In genomic region chrX:162552383-162552782, GRCm38 (mm10) we compare ENCODE assay signal across 18 mouse cellular contexts.
DNase-seq lines count a peak whose midpoint lies in the region; ATAC-seq and TF ChIP-seq lines count a peak whose summit lies in the region.
"Had no signal": no experiment of that assay in that cellular context is flagged by ENCODE, and none has a peak within 500 bp of the region (broad histone marks: within the 10 kb centered on the region; RNA-seq: fewer than 3 reads in every experiment).

No protein-coding gene starts in this region.

- H3K4me3 ChIP-seq in layer of hippocampus, adult 2 months: no peak overlapping the region
- H3K4me3 ChIP-seq in midbrain, postnatal 0 days (ENCODE audit: low read depth, low read length): no peak overlapping the region
- H3K4me3 ChIP-seq: forebrain, embryonic 13.5 days; heart, embryonic 10.5 days; limb, embryonic 15.5 days had no signal

- H3K4me1 ChIP-seq in midbrain, postnatal 0 days (ENCODE audit: insufficient read depth, low read length): no peaks in the 10 kb centered on the region
- H3K4me1 ChIP-seq: forebrain, embryonic 13.5 days; heart, embryonic 10.5 days; limb, embryonic 15.5 days had no signal

- peak; percentile 2 for DNase-seq in adrenal gland, postnatal 36 days
- DNase-seq in adrenal gland, adult 8-10 months: no peak
- DNase-seq in layer of hippocampus, adult 2 months (ENCODE audit: low spot score in 2 of 2): no peak
- DNase-seq in layer of hippocampus, postnatal 14 days (ENCODE audit: low spot score in 2 of 2): no peak
- peak; percentile 10 for DNase-seq in embryo, embryonic 10.5 days (ENCODE audit: low spot score)
- peak; percentile 12 for DNase-seq in midbrain, postnatal 0 days (ENCODE audit: low spot score)
- DNase-seq in B cell, adult 2 months: no peak
- DNase-seq: adrenal gland, adult 2 months; cerebellum, adult 9-10 months; heart, postnatal 14 days; kidney, postnatal 25 days; lung, postnatal 36 days; thymus, postnatal 25 days had no signal

- no peak overlapping the region for H3K9ac ChIP-seq in midbrain, postnatal 0 days (replicated peaks; ENCODE audit: low read length, poor library complexity, severe bottlenecking)
- H3K9ac ChIP-seq: forebrain, embryonic 13.5 days; limb, embryonic 15.5 days had no signal

- ATAC-seq in midbrain, postnatal 0 days (ENCODE audit: low FRiP score): no peak
- no peak for ATAC-seq in monocyte, adult 5-6 weeks (replicated peaks; ENCODE audit: insufficient number of reproducible peaks, low FRiP score, low TSS enrichment, poor library complexity, severe bottlenecking)
- ATAC-seq: forebrain, embryonic 13.5 days had no signal

- no peaks in the 10 kb centered on the region for H3K9me3 ChIP-seq in midbrain, postnatal 0 days (ENCODE audit: low read length)
- H3K9me3 ChIP-seq: forebrain, embryonic 13.5 days; heart, embryonic 10.5 days; limb, embryonic 15.5 days had no signal

- H3K27ac ChIP-seq in layer of hippocampus, adult 2 months: 0 out of 2 replicates have a peak overlapping the region, but pooled peaks have one; percentile 18
- H3K27ac ChIP-seq in midbrain, postnatal 0 days (ENCODE audit: low read depth, low read length): 0 out of 2 replicates have a peak overlapping the region, but pooled peaks have one; percentile 12
- H3K27ac ChIP-seq: forebrain, embryonic 13.5 days; heart, embryonic 10.5 days; limb, embryonic 15.5 days had no signal

- 49% methylated on average over 8 of the region's 8 CpGs for WGBS in midbrain, postnatal 0 days

- TF ChIP-seq CTCF in layer of hippocampus, adult 2 months (conservative IDR thresholded peaks at IDR 0.05): no peak
- no peak for TF ChIP-seq CTCF in midbrain, postnatal 0 days (IDR thresholded peaks at IDR 0.05)

- H3K36me3 ChIP-seq in midbrain, postnatal 0 days (ENCODE audit: insufficient read depth, low read length): no peaks in the 10 kb centered on the region
- H3K36me3 ChIP-seq: heart, embryonic 10.5 days; limb, embryonic 15.5 days had no signal

- H3K27me3 ChIP-seq in midbrain, postnatal 0 days (ENCODE audit: insufficient read depth, low read length): peaks cover 3% of the 10 kb centered on the region; the same call in 1 of the 2 replicates
- H3K27me3 ChIP-seq: CH12.LX had no signal

- no peak overlapping the region for H3K4me2 ChIP-seq in midbrain, postnatal 0 days (ENCODE audit: low read depth, low read length, poor library complexity, severe bottlenecking)
- H3K4me2 ChIP-seq: forebrain, embryonic 13.5 days; limb, embryonic 15.5 days had no signal

Comparison
In these comparisons a context has a peak if more than half of its experiments do, and no peak if none do; other contexts are left out.
1. DNase-seq: peak in adrenal gland, postnatal 36 days (2 of 2), embryo, embryonic 10.5 days (single experiment) and midbrain, postnatal 0 days (single experiment); none in adrenal gland, adult 8-10 months (single experiment), layer of hippocampus, adult 2 months (0 of 2), layer of hippocampus, postnatal 14 days (0 of 2) and B cell, adult 2 months (0 of 2).